Mouse (Mus musculus): ENCODE data around the gene Rbm4.

- no peak for TF ChIP-seq POLR2A (IDR thresholded peaks at IDR 0.05; ENCODE audit: extremely low read depth, insufficient read depth, low read length)
- no peak for TF ChIP-seq CTCF (IDR thresholded peaks at IDR 0.05; ENCODE audit: low read depth, low read length)
Observed at GRCm38 (mm10) chr19:4742229-4742628, 51.5 kb downstream of the Rbm4 start.
